Mouse (Mus musculus) G1E (cell line): ENCODE measurements around the gene Olfr1371.

ENCODE experiments used
- CTCF ChIP-seq: IDR thresholded peaks from 2 replicates; pipeline ENCODE4 v1.5.1; 2012; ENCODE audit warnings: low read depth, low read length, inconsistent platforms, mixed read lengths
- GATA1 ChIP-seq: IDR thresholded peaks from 2 replicates; pipeline ENCODE4 v1.6.1; 2012; ENCODE audit warnings: borderline replicate concordance, low read length, inconsistent platforms, mixed read lengths
- POLR2AphosphoS5 ChIP-seq: IDR thresholded peaks from 2 replicates; pipeline ENCODE4 v1.6.1; 2012; ENCODE audit warnings: low read depth, low read length, inconsistent platforms; ENCODE audit not compliant: insufficient replicate concordance
- TAL1 ChIP-seq: conservative IDR thresholded peaks from 2 replicates; pipeline ENCODE4 v1.6.1; 2012; ENCODE audit warnings: low read depth, low read length, inconsistent platforms, mixed read lengths

GRCm38 (mm10) chr11:52234509-52234908, 20.7 kb upstream of the Olfr1371 start:
- TF ChIP-seq CTCF (no peak), GATA1 (no peak), POLR2AphosphoS5 (no peak), TAL1 (no peak)
